Mouse (Mus musculus): ENCODE results near the gene Gpr137b.
"Not testable (repeated sequence)": the region's sequence is repeated elsewhere in the genome, so short reads cannot be mapped to it uniquely, and the experiment has no call there.

DNA sequence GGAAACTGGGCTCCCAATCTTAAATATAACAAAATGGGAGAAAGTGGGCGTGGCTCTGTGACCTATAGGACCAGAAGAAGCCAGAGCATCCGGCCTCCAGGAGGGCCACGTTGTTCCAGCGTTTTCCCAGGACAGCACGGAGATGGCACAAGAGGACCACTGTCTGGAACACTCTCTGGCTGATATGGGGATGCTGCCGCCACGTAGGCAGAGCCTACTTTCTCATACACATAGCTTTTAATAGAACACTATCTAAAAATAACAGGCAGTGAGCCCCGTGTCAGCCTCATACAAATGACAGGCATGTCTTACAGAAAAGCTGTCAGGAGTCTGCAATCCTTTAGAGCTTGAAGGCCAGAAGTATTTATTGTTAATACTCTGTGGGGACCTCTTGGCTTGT, 35.7 kb downstream of the Gpr137b start:
- TF ChIP-seq CTCF (IDR thresholded peaks at IDR 0.05); POLR2A (IDR thresholded peaks at IDR 0.05; ENCODE audit: insufficient read depth, low read depth, low read length): not testable (repeated sequence)
